Mouse (Mus musculus) liver, embryonic 14.5 days (tissue): ENCODE data around the gene 4930430F08Rik. TPM values are rescaled to one million over a fixed set of nuclear protein-coding genes. Genes with fewer than 3 reads are reported as not detected.
A peak's percentile ranks its signal among the peaks of the same experiment; 100 is the strongest.

Experiments used
- ATAC-seq: fragments of 200-750 bp; cut with Nextera tagmentation; 2 replicates; pipeline ENCODE4 v1.8.0; 2017; ENCODE audit warnings: moderate number of reproducible peaks, mild to moderate bottlenecking, moderate library complexity; ENCODE audit not compliant: insufficient read depth
- DNase-seq, 3 experiments: peaks; one replicate each; pipeline ENCODE4 v3.0.0-alpha.2; 2012 to 2013; ENCODE audit warnings: low read depth in 3 of 3, low spot score in 3 of 3
- H3K27ac ChIP-seq: fragments of 300-500 bp; sonication (generic); 2 replicates; pipeline ENCODE4 v1.5.1; 2014; ENCODE audit warnings: moderate library complexity, mild to moderate bottlenecking, control low read depth, inconsistent platforms
- H3K27me3 ChIP-seq: fragments of 300-500 bp; sonication (generic); 2 replicates; pipeline ENCODE4 v1.6.1; 2014; ENCODE audit warnings: mild to moderate bottlenecking, low read length, moderate library complexity; ENCODE audit not compliant: control insufficient read depth, insufficient read depth
- H3K36me3 ChIP-seq: fragments of 300-500 bp; sonication (generic); replicated peaks from 2 replicates; pipeline ENCODE4 v1.6.1; 2014; ENCODE audit warnings: low read depth; ENCODE audit not compliant: control insufficient read depth, insufficient read depth
- H3K4me1 ChIP-seq, 2 experiments: fragments of 200-500 bp in 1 of 2; fragments of 300-500 bp in 1 of 2; sonication (generic) in 1 of 2; replicated peaks; 2 replicates each; pipeline ENCODE4 v1.6.1; 2012 to 2014; ENCODE audit warnings: antibody characterized with exemption in 1 of 2, inconsistent platforms in 1 of 2, low read length in 1 of 2; ENCODE audit not compliant: control insufficient read depth in 2 of 2, insufficient read depth in 2 of 2
- H3K4me2 ChIP-seq: fragments of 300-500 bp; sonication (generic); 2 replicates; pipeline ENCODE4 v1.6.1; 2014; ENCODE audit warnings: low read depth, mild to moderate bottlenecking, control low read depth, moderate library complexity
- H3K4me3 ChIP-seq, 2 experiments: fragments of 200-500 bp in 1 of 2; fragments of 300-500 bp in 1 of 2; sonication (generic) in 1 of 2; 2 replicates each; pipeline ENCODE4 v1.5.1; 2012 to 2014; ENCODE audit warnings: low read depth in 2 of 2, low read length in 2 of 2, mild to moderate bottlenecking in 2 of 2, control low read depth in 1 of 2, inconsistent platforms in 1 of 2, moderate library complexity in 1 of 2; ENCODE audit not compliant: insufficient read depth in 1 of 2
- H3K9ac ChIP-seq: fragments of 300-500 bp; sonication (generic); replicated peaks from 2 replicates; pipeline ENCODE4 v1.6.1; 2014; ENCODE audit warnings: mild to moderate bottlenecking, control low read depth, moderate library complexity
- H3K9me3 ChIP-seq: fragments of 300-500 bp; sonication (generic); 2 replicates; pipeline ENCODE4 v1.6.1; 2016; ENCODE audit warnings: low read length, mixed read lengths; ENCODE audit not compliant: control insufficient read depth
- CTCF ChIP-seq: IDR thresholded peaks from 2 replicates; pipeline ENCODE4 v1.5.1; 2016; ENCODE audit warnings: antibody characterized with exemption, low read depth, control low read depth
- EP300 ChIP-seq: IDR thresholded peaks from 2 replicates; pipeline ENCODE4 v1.6.1; 2016; ENCODE audit warnings: antibody characterized with exemption, low read depth
- WGBS: fragments of 180-500 bp; shearing (Covaris S2); extraction: QIAGEN DNeasy Blood & Tissue Kit; methylation state at CpG from one replicate; pipeline ENCODE4 v1.1.7; 2014; ENCODE audit not compliant: insufficient replicate concordance; 5-methylcytosine and 5-hydroxymethylcytosine counted together
- polyA plus RNA-seq, 2 experiments: library from polyadenylated mRNA; depleted of rRNA in 1 of 2; stranded (reverse) in 1 of 2; unstranded in 1 of 2; fragments of >200 nt; fragmentation: Nextera tagmentation in 1 of 2; extraction: Ambion mirVana in 1 of 2; gene quantifications; 2 replicates each; pipeline versions ENCODE4 v1.2.1 to v1.2.3; 2012 to 2014

4930430F08Rik gene
- polyA plus RNA-seq, 2 experiments = 11.9 to 16.2 TPM

GRCm38 (mm10) chr10:100617233-100617903, 27.1 kb upstream of the 4930430F08Rik start:
- 59% methylated on average over 6 of the region's 6 CpGs for WGBS
- no peak for TF ChIP-seq EP300
- no peak for TF ChIP-seq CTCF
- H3K4me1 ChIP-seq = no peaks in the 10 kb centered on the region
- H3K9ac ChIP-seq = no peak overlapping the region
- H3K4me3 ChIP-seq = no peak overlapping the region
- no peaks in the 10 kb centered on the region for H3K36me3 ChIP-seq
- H3K9me3 ChIP-seq = no peaks in the 10 kb centered on the region
- H3K4me2 ChIP-seq = no peak overlapping the region
- ATAC-seq (no peak), DNase-seq (no peak)
- H3K27me3 ChIP-seq = no peaks in the 10 kb centered on the region
- no peak overlapping the region for H3K27ac ChIP-seq

DNA sequence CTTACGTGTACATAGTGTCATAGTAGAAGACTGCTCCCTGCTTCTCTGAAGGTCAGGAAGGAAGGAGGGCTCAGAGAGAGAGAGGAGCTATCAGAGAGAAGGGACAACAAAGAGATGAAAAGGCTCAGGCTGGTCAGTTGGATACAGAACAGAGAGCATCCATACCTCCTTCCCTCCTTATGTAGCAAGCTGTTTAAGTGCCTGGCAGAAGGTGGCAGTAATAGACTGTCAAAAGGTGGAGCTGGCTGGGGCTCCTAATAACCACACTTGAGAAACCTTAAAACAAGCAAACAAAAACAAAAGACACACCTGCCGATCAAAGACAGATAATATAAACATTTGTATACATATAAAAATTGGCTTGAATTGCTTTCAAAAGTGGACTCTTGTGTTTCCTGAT, 14.0 kb upstream of the 4930430F08Rik start:
- no peaks in the 10 kb centered on the region for H3K4me1 ChIP-seq
- H3K27ac ChIP-seq = no peak overlapping the region
- H3K9me3 ChIP-seq = no peaks in the 10 kb centered on the region
- WGBS = 49% methylated on average over 2 of the region's 2 CpGs
- DNase-seq (no peak), ATAC-seq (no peak)
- H3K4me2 ChIP-seq = no peak overlapping the region
- H3K36me3 ChIP-seq = no peaks in the 10 kb centered on the region
- H3K27me3 ChIP-seq = no peaks in the 10 kb centered on the region
- TF ChIP-seq EP300 (no peak), CTCF (no peak)
- no peak overlapping the region for H3K9ac ChIP-seq
- H3K4me3 ChIP-seq = no peak overlapping the region

GRCm38 (mm10) chr10:100603511-100603910, 13.3 kb upstream of the 4930430F08Rik start:
- H3K9me3 ChIP-seq = no peaks in the 10 kb centered on the region
- H3K4me3 ChIP-seq = no peak overlapping the region
- H3K36me3 ChIP-seq = no peaks in the 10 kb centered on the region
- H3K27ac ChIP-seq = no peak overlapping the region
- H3K27me3 ChIP-seq = no peaks in the 10 kb centered on the region
- ATAC-seq = no peak
- TF ChIP-seq CTCF (no peak), EP300 (no peak)
- 69% methylated on average over 9 of the region's 9 CpGs for WGBS
- H3K4me1 ChIP-seq = no peaks in the 10 kb centered on the region
- no peak for DNase-seq
- H3K9ac ChIP-seq = no peak overlapping the region
- H3K4me2 ChIP-seq = no peak overlapping the region

- ATAC-seq (no peak), DNase-seq (no peak)
- no peaks in the 10 kb centered on the region for H3K4me1 ChIP-seq
- H3K27me3 ChIP-seq = no peaks in the 10 kb centered on the region
- WGBS = 55% methylated on average over 3 of the region's 3 CpGs
- no peak overlapping the region for H3K27ac ChIP-seq
- no peaks in the 10 kb centered on the region for H3K9me3 ChIP-seq
- no peak overlapping the region for H3K4me3 ChIP-seq
- H3K9ac ChIP-seq = no peak overlapping the region
- no peaks in the 10 kb centered on the region for H3K36me3 ChIP-seq
- no peak overlapping the region for H3K4me2 ChIP-seq
- no peak for TF ChIP-seq CTCF
- no peak for TF ChIP-seq EP300
Measured at GRCm38 (mm10) chr10:100598339-100598738, 8.1 kb upstream of the 4930430F08Rik start.

- H3K4me3 ChIP-seq = peak overlapping the region; percentile 77 to 85
- TF ChIP-seq EP300 (no peak), CTCF (no peak)
- under 1% methylated on average over 31 of the region's 31 CpGs for WGBS
- peak overlapping the region; percentile 51 for H3K27ac ChIP-seq
- DNase-seq (peak; percentile 79 to 82 (median 80)), ATAC-seq (peak; percentile 99)
- H3K9ac ChIP-seq = peak overlapping the region; percentile 58
- peaks cover 6 to 13% of the 10 kb centered on the region in 2 experiments for H3K4me1 ChIP-seq
- H3K9me3 ChIP-seq = no peaks in the 10 kb centered on the region
- H3K4me2 ChIP-seq = peak overlapping the region; percentile 90
- no peaks in the 10 kb centered on the region; the same call in 1 of the 2 replicates for H3K36me3 ChIP-seq
- no peaks in the 10 kb centered on the region for H3K27me3 ChIP-seq
Measured at GRCm38 (mm10) chr10:100588932-100589388, 1.3 kb downstream of the 4930430F08Rik start.
